Mouse (Mus musculus) forebrain, embryonic 10.5 days (tissue): Measurements from ENCODE around the gene Iqcg. TPM values are rescaled to one million over a fixed set of nuclear protein-coding genes. Genes with fewer than 3 reads are reported as not detected.

ENCODE experiments used
- DNase-seq: peaks from one replicate; pipeline ENCODE4 v3.0.0-alpha.2; 2017; ENCODE audit warnings: low spot score; ENCODE audit errors: extremely low spot score
- H3K27ac ChIP-seq: fragments of 300-500 bp; sonication (generic); 2 replicates; pipeline ENCODE4 v1.5.1; 2016; ENCODE audit warnings: mild to moderate bottlenecking
- H3K27me3 ChIP-seq: fragments of 300-500 bp; sonication (generic); 2 replicates; pipeline ENCODE4 v1.6.1; 2016; ENCODE audit warnings: mild to moderate bottlenecking; ENCODE audit not compliant: poor library complexity, severe bottlenecking
- H3K36me3 ChIP-seq: fragments of 300-500 bp; sonication (generic); replicated peaks from 2 replicates; pipeline ENCODE4 v1.6.1; 2016; ENCODE audit warnings: mild to moderate bottlenecking, moderate library complexity
- H3K4me1 ChIP-seq: fragments of 300-500 bp; sonication (generic); 2 replicates; pipeline ENCODE4 v1.6.1; 2016
- H3K4me3 ChIP-seq: fragments of 300-500 bp; sonication (generic); 2 replicates; pipeline ENCODE4 v1.5.1; 2016; ENCODE audit warnings: mild to moderate bottlenecking, moderate library complexity
- H3K9me3 ChIP-seq: fragments of 300-500 bp; sonication (generic); 2 replicates; pipeline ENCODE4 v1.6.1; 2016; ENCODE audit warnings: mild to moderate bottlenecking, moderate library complexity
- WGBS: fragments of 180-500 bp; shearing (Covaris S2); methylation state at CpG from one replicate; pipeline ENCODE4 v1.1.7; 2016; 5-methylcytosine and 5-hydroxymethylcytosine counted together
- microRNA counts: library from miRNA; unstranded; fragments of <30 nt; microRNA quantifications from one replicate; lab custom pipeline; 2017
- microRNA-seq: library from miRNA; unstranded; fragments of <30 nt; microRNA quantifications from one replicate; pipeline ENCODE4, GENCODE M21; 2017
- polyA plus RNA-seq: library from polyadenylated mRNA; unstranded; fragments of >200 nt; fragmentation: Nextera tagmentation; extraction: Ambion mirVana; gene quantifications from 2 replicates; pipeline ENCODE4 v1.2.1, GENCODE M21; 2016

Iqcg gene
- polyA plus RNA-seq, 1 experiment from 2014 or later, result 3.9 TPM

DNA sequence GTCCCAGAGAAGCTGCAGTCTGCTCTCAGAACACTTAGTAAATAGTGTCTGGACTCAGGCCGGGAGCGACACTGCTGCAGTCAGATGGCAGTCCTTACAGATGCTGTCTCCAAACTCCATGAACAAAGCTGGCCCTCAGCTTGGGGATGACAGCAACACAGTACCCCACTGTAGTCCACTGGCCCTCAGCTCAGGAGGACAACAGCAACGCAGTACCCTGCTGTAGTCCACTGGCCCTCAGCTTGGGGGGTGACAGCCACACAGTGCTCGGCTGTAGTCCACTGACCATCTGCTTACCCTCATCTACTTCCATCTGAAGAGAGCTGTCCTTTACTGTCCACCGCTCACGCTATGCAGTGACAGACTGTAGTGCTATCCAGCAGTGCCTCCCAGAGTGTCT, 45.9 kb downstream of the Iqcg start:
- Histone ChIP-seq H3K27me3 (no peaks in the 10 kb centered on the region), H3K4me1 (0 out of 2 replicates have a peak, but pooled peaks cover 4% of the 10 kb centered on the region), H3K27ac (no peak overlapping the region), H3K4me3 (no peak overlapping the region), H3K36me3 (peaks cover 91% of the 10 kb centered on the region), H3K9me3 (no peaks in the 10 kb centered on the region)
- no peak for DNase-seq
- WGBS, result 97% methylated on average over 6 of the region's 6 CpGs

DNA sequence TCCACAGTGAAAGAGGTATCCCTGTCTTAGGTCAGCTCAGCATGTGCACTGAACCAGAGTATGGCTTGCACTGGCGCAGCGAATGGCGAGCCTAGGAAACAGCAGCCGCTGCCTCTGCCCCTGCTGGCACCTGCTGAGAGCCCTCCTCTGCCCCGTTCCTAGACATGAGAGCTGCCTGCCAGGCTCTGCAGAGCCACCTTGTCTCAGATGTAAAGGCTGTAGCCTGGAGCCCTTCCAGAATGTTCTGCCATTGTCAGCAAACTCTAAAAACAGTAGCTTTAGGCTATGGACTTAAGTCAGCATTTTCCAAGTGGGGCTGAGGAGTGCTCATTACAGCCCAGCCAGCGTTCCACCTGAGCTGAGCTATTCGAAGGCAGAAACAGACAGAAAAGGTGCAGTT, 48.6 kb downstream of the Iqcg start:
- H3K9me3 ChIP-seq, result no peaks in the 10 kb centered on the region
- DNase-seq, result no peak
- no peak overlapping the region for H3K27ac ChIP-seq
- H3K36me3 ChIP-seq, result peaks cover 80% of the 10 kb centered on the region
- 0 out of 2 replicates have a peak, but pooled peaks cover 4% of the 10 kb centered on the region for H3K4me1 ChIP-seq
- 86% methylated on average over 7 of the region's 7 CpGs for WGBS
- no peaks in the 10 kb centered on the region for H3K27me3 ChIP-seq
- no peak overlapping the region for H3K4me3 ChIP-seq

DNA sequence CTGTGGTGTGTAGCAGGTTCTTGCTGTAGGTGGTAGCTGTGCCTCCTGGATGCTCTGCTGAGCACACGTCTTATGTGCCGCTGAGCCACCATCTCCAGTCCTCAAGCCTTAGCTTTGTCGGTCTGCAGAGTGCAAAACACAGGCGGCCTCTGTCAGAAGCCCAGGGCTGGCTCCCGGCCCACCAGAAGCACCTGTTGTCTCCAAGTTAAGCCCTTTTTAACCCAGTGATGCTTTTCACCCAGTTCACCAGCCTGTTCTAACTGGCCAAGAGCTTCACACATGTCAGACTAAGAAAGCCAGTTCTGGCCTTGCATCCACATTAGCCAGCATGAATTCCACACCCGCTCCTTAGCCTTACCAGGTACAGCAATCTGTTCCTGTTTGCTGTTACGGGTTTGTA, 49.1 kb downstream of the Iqcg start:
- H3K9me3 ChIP-seq, result no peaks in the 10 kb centered on the region
- H3K4me1 ChIP-seq, result 0 out of 2 replicates have a peak, but pooled peaks cover 4% of the 10 kb centered on the region
- no peaks in the 10 kb centered on the region for H3K27me3 ChIP-seq
- peaks cover 79% of the 10 kb centered on the region for H3K36me3 ChIP-seq
- no peak overlapping the region for H3K4me3 ChIP-seq
- WGBS, result 94% methylated on average over 7 of the region's 7 CpGs
- H3K27ac ChIP-seq, result no peak overlapping the region
- no peak for DNase-seq

GRCm38 (mm10) chr16:33005216-33005615, 50.8 kb downstream of the Iqcg start:
- no peak for DNase-seq
- 0 out of 2 replicates have a peak, but pooled peaks cover 4% of the 10 kb centered on the region for H3K4me1 ChIP-seq
- no peak overlapping the region for H3K4me3 ChIP-seq
- no peaks in the 10 kb centered on the region for H3K9me3 ChIP-seq
- 70% methylated on average over 9 of the region's 9 CpGs for WGBS
- no peaks in the 10 kb centered on the region for H3K27me3 ChIP-seq
- no peak overlapping the region for H3K27ac ChIP-seq
- peaks cover 87% of the 10 kb centered on the region for H3K36me3 ChIP-seq

DNA sequence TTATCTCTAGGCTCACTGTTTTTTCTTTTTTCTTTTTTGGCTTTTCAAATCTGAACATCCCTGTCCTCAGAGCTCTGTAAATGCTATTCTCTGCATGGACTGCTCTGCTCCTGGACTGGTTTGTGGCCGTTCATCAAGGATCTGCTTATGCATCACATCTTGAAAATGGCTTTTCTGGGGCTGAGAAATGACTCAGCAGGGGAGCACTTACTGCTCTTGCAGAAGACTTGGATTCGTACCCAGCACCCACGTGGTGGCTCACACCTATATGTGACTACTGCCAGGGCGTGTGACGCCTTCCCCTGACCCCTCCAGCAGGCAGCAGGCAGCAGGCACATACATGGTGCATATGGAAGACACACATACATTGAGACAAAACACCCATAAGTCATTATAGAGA, 63.9 kb downstream of the Iqcg start:
- WGBS, result 91% methylated on average over 5 of the region's 5 CpGs

DNA sequence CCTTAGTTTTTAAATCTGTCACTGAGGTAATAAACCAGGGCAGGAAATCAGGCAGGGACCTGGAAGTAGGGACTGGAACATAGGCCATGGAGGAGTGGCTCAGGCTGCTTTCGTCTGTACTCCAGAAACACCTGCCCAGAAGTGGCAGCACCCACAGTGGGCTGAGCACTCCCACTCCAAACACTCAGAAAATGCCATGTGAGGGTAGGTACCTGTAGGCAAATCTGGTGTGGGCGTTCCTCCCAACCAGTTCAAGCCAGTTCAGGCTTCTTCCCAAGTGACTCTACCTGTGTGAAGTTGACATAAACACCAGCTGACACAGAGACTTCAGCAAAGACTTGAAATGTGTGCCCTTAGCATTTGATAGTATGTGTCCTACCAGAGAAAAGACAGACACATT, 71.4 kb downstream of the Iqcg start:
- WGBS, result 91% methylated on average over 2 of the region's 2 CpGs
- Histone ChIP-seq H3K9me3 (no peaks in the 10 kb centered on the region), H3K27ac (no peak overlapping the region), H3K27me3 (no peaks in the 10 kb centered on the region), H3K4me1 (no peaks in the 10 kb centered on the region), H3K36me3 (peaks cover 92% of the 10 kb centered on the region), H3K4me3 (no peak overlapping the region)
- DNase-seq, result no peak

More for the DNA sequence above, 63.9 kb downstream of the Iqcg start:
- peaks cover 78% of the 10 kb centered on the region for H3K36me3 ChIP-seq
- H3K27me3 ChIP-seq, result no peaks in the 10 kb centered on the region
- DNase-seq, result no peak
- no peak overlapping the region for H3K27ac ChIP-seq
- no peaks in the 10 kb centered on the region for H3K9me3 ChIP-seq
- H3K4me3 ChIP-seq, result no peak overlapping the region
- H3K4me1 ChIP-seq, result no peaks in the 10 kb centered on the region

- H3K9me3 ChIP-seq, result no peaks in the 10 kb centered on the region
- H3K36me3 ChIP-seq, result peaks cover 91% of the 10 kb centered on the region
- H3K27me3 ChIP-seq, result no peaks in the 10 kb centered on the region
- H3K4me1 ChIP-seq, result no peaks in the 10 kb centered on the region
- no peak overlapping the region for H3K4me3 ChIP-seq
- WGBS, result 94% methylated on average over 4 of the region's 4 CpGs
- no peak for DNase-seq
- no peak overlapping the region for H3K27ac ChIP-seq
Observed at GRCm38 (mm10) chr16:32981405-32981804, 74.6 kb downstream of the Iqcg start.

GRCm38 (mm10) chr16:32980227-32980626, 75.8 kb downstream of the Iqcg start:
- WGBS, result 84% methylated on average over 1 of the region's 1 CpGs
- peaks cover 89% of the 10 kb centered on the region for H3K36me3 ChIP-seq
- no peak overlapping the region for H3K4me3 ChIP-seq
- no peaks in the 10 kb centered on the region for H3K9me3 ChIP-seq
- no peaks in the 10 kb centered on the region for H3K27me3 ChIP-seq
- no peak for DNase-seq
- H3K27ac ChIP-seq, result no peak overlapping the region
- no peaks in the 10 kb centered on the region for H3K4me1 ChIP-seq

- Histone ChIP-seq H3K4me1 (no peaks in the 10 kb centered on the region), H3K4me3 (no peak overlapping the region), H3K27me3 (no peaks in the 10 kb centered on the region), H3K9me3 (no peaks in the 10 kb centered on the region), H3K36me3 (peaks cover 59% of the 10 kb centered on the region), H3K27ac (no peak overlapping the region)
- no peak for DNase-seq
- 94% methylated on average over 2 of the region's 2 CpGs for WGBS
Observed at GRCm38 (mm10) chr16:32973047-32973446, 83.0 kb downstream of the Iqcg start.

DNA sequence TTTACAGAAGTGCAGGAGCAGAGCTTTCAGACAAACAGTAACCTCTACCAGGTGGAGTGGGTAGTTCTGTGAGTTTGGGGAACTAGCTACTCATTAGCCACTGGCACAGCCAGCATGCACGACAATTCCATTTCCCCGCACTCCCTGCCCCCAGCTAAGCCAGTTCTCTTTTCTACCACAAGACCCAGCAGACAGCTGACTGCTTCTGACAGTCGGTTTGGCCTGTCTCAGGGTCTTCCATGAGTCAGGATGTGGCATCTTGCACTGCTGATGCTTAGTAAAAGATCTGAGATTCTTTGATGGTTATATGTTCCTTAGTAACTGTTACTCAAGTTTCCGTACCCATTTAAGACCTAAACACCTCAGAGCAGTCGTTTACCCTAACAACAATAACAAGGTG, 83.5 kb downstream of the Iqcg start:
- Histone ChIP-seq H3K36me3 (peaks cover 57% of the 10 kb centered on the region), H3K9me3 (peaks cover 1% of the 10 kb centered on the region; the same call in 1 of the 2 replicates), H3K27ac (no peak overlapping the region), H3K27me3 (no peaks in the 10 kb centered on the region), H3K4me1 (no peaks in the 10 kb centered on the region), H3K4me3 (no peak overlapping the region)
- DNase-seq, result no peak
- WGBS, result 87% methylated on average over 5 of the region's 5 CpGs

MicroRNAs encoded within 50 kb of the gene (microRNA counts, 519-probe panel; counts per million panel counts)
- microRNA mmu-miR-1947 (lab: Ali Mortazavi, UCI), result 341 counts per million, percentile 65 among the panel's probes with 10 or more counts

Small RNAs within 50 kb of the gene (microRNA-seq; reads per million reads assigned to microRNA genes)
- gene Gm22231, result not detected
- gene Mir1947, result 18.0 reads per million, percentile 29 among the genes with 10 or more reads in this experiment

Other genes starting within 250 kb of the Iqcg start
- not detected in 2 replicates for gene Smbd1, start 245.7 kb downstream of the Iqcg start, polyA plus RNA-seq
- gene Fyttd1, start 178.7 kb downstream of the Iqcg start, polyA plus RNA-seq, result 99.0 and 101 TPM in 2 replicates
- 18.0 and 19.9 TPM in 2 replicates for gene Rubcn, start 178.5 kb downstream of the Iqcg start, polyA plus RNA-seq
- gene Lrch3, start 142.1 kb downstream of the Iqcg start, polyA plus RNA-seq, result 29.4 and 33.9 TPM in 2 replicates
- gene Rpl35a, start 235 bp upstream of the Iqcg start, polyA plus RNA-seq, result 1,017 and 1,037 TPM in 2 replicates
- gene Lmln, start 6.3 kb upstream of the Iqcg start, polyA plus RNA-seq, result 4.5 and 5.9 TPM in 2 replicates
- 17.7 and 19.0 TPM in 2 replicates for gene Osbpl11, start 128.9 kb upstream of the Iqcg start, polyA plus RNA-seq
- gene Snx4, start 195.2 kb upstream of the Iqcg start, polyA plus RNA-seq, result 69.9 and 72.5 TPM in 2 replicates